Mouse (Mus musculus) right cerebral cortex, postnatal 36 days (tissue): ENCODE results near the gene P4hb.

Source experiments
- DNase-seq, 2 experiments: peaks; one replicate each; pipeline ENCODE4 v3.0.0; 2022; ENCODE audit warnings: low spot score in 2 of 2, mixed read lengths in 1 of 2

P4hb gene

GRCm38 (mm10) chr11:120572752-120573584 is at the start of gene P4hb:
TSS of gene P4hb (minus strand) at chr11:120573253.
- DNase-seq = peak; percentile 100

DNA sequence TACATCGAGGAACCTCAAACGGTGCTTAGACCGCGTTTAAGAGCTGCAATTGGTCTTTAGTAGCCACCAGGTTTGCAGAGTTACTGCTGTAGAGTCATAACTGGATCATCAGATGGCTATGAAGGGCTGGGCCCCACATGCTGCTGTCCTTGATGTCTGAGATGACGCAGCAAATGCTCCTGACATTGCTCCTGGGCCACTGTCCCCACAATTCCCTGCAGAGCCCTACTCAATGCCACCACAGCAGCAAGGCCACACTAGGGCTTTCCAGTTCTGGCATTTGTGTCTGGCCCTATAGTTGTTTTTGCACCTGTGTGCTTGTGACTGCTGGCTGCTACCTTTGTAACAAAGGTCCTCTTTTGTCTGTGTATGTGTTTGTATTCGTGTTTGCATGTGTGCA is 49.8 kb upstream of the P4hb start:
- DNase-seq = no peak

- DNase-seq = no peak
Measured at GRCm38 (mm10) chr11:120620195-120620594, 47.1 kb upstream of the P4hb start.

- no peak for DNase-seq
Measured at GRCm38 (mm10) chr11:120618619-120619535, 45.8 kb upstream of the P4hb start.

DNA sequence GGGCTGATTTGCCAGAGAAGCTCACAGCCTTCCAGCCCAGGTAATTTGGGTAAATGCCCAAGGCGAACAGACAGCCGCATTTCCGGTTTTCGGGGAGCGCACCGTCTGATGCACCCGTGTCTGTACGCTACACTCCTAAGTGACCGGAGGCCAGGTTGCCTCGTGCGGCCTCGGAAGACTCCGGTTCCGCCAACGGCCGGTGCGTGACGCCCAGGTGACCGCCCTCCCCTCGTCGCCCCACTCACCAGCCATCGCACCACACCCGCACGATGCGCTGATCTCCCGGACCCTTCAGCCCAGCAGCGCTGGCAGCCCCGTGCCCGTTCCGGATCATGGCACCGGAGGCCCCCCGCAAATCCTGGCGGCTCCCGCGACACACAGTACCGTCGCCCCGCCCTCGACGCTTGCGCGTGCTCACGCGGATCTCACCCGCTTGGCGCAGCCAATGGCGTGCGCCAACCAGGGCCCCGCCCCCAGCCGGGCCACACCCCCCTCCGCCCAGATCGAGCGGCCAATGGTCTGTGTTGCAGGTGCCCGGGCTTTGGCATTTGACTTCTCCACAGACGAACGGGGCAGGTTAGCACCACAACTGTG is 44.6 kb upstream of the P4hb start, which contains the start of gene Pcyt2:
Gene Pcyt2, minus strand, starts transcription at position 418 of the 594 bp plus-strand sequence.
- DNase-seq = peak; percentile 87 to 88

- DNase-seq = no peak
Measured at GRCm38 (mm10) chr11:120616617-120617294, 43.7 kb upstream of the P4hb start.

DNA sequence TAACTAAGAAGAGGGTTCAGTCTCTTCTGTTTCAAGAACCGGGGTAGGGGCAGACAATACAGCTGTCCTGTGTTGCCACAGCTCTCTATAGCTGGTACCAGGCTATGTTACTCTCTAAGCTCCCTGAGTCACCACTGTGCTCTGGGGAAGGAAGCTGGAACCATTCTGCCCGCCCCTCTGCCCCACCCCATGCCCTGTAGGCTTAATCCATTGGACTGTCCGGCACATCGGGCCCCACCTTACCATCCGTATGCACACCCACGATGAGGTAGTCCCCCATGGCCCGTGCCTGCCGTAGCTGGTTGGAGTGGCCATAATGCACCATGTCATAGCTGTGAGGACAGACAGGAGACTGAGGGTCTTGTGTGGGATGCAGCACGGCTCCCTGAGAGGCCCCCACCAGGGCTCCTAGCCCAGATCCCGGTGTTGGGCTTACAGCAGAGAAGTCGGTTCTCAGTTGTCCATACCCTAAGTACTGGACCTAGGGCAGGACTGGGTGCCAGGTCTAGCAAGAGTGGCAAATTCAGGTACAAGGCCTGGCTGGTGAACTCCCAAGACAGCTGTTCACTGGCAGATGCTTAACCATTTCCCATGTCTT is 42.7 kb upstream of the P4hb start:
- DNase-seq = no peak

DNA sequence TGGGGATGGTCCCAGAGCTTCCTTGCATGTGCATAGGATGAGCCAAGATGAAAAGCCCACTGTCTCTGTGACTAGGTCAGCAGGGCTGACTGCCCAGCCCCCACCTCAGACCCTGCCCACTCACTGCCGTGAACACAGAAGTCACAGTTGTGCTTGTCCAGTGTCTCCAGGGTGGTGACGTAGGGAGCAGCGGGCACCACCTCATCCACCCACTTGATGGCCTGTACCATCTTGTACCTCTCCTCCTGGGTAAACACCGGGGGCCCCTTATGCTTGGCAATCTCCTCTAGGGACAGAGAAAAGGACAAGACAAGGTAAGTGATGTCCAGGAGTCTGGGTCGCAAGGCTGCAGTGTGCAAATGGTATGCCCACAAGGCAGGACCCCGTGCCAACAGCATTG is 42.1 kb upstream of the P4hb start:
- DNase-seq = no peak

- DNase-seq = no peak
Measured at GRCm38 (mm10) chr11:120613976-120614375, 40.9 kb upstream of the P4hb start.

DNA sequence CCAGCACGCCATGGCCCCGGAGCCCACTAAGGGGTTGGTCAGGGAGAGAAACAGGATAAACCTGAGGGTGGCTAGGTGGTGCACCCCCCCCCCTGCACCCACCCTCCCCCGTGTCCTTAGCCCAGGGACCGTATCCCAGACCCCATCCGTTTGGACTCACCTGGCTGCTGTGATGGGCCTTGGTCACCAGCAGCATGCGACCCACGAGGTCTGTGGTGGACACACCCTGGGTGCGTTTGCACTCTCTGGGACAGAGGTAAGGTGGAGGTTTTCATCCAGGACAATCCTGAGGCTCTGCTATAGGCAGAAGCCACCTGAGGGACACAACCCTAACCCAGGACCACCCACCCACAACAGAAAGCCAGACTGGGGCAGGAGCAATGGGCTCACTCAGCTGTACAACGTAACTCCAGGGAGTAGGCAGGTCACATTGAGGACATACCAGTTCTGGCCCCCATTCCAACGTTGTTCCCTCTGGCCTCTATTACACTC is 40.5 kb upstream of the P4hb start:
- no peak for DNase-seq

DNA sequence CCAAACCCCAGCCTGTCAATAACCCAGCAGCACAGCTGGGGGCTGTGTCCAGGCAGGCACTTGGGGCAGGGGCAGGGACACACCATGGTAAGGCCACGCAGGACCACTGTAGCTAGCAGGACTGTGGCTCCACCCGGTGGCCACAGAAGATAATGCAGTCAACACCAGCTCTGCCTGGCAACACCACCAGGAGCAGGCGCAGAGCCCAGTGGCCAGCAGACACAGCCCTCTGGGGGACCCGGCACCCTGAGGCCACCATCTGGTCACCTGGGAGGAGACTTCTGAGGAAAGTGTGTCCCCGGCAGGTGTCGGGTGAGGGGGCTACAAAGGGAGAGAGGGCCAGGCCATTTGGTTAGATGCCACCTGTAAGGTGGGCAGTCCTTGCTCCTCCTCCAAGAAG is 39.7 kb upstream of the P4hb start:
- DNase-seq = no peak

DNA sequence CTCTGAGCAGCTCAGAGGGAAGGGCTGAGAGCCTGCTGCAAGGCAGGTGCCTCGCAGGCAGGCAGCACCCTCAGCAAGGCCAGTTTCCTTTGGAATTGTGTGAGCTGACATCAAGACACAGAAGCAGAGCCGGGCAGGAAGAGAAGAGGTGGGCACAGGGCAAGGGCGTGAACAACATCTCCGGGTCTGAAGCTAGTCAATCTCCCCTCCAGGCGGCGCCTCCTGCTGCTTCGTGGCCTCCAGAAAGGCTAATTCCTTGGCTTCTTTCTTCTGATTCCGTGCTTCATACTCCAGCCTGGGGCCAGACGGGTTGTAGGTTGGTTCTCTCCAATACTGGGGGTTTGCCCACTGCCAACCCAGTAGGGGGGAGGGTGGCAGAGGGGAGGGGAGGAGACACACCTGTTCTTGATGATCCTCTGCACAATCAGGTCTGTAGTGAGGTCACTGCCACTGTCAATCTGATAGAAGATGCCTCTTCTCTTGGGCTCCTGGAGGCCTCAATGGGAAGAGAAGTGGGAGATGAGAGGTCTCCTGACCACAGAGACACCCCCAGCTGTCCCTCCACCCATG is 37.5 kb upstream of the P4hb start:
- DNase-seq = no peak

GRCm38 (mm10) chr11:120609250-120609649 is 36.2 kb upstream of the P4hb start:
- DNase-seq = no peak

GRCm38 (mm10) chr11:120608241-120609034 is 35.4 kb upstream of the P4hb start, which contains the start of gene Npb:
TSS of gene Npb (plus strand) at chr11:120608477.
- DNase-seq = no peak

DNA sequence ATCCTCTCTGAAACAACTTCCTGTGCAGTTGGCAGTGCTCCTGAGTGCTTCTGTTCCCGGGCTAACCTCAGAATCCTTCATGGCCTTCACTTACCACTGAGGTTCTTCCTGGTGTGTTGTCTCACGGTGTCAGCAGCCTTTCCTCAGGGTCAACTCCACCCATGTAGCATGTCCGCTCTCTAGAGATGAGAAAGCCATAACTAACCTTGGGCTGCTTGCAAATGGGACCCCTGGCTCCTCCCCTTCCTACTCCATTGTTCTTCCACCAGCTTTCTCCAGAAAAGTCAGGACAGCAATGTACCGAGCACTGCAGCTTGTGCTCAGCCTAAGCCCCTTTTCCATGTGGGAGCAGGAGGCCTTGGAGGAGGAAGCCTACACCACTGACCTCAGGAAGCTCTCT is 33.7 kb upstream of the P4hb start:
- DNase-seq = no peak

GRCm38 (mm10) chr11:120605667-120606066 is 32.6 kb upstream of the P4hb start:
- DNase-seq = no peak

GRCm38 (mm10) chr11:120603545-120603944 is 30.5 kb upstream of the P4hb start:
- DNase-seq = no peak

GRCm38 (mm10) chr11:120600716-120601115 is 27.7 kb upstream of the P4hb start:
- DNase-seq = no peak

- DNase-seq = no peak
Measured at GRCm38 (mm10) chr11:120598990-120599549, 26.0 kb upstream of the P4hb start.
